Mouse (Mus musculus): ENCODE measurements around the gene Gtf2ird2. TPM values are rescaled to one million over a fixed set of nuclear protein-coding genes. Genes with fewer than 3 reads are reported as not detected.

Gtf2ird2 gene
- polyA plus RNA-seq, 1 experiment: 9.7 TPM

- Histone ChIP-seq H3K4me1 (replicated peaks; ENCODE audit: control insufficient read depth, insufficient read depth, low read length) (no peaks in the 10 kb centered on the region), H3K27me3 (ENCODE audit: control insufficient read depth, insufficient read depth, low read length) (no peaks in the 10 kb centered on the region), H3K4me3 (ENCODE audit: control insufficient read depth, insufficient read depth, low read length) (no peak overlapping the region), H3K36me3 (ENCODE audit: control insufficient read depth, insufficient read depth, low read length) (no peaks in the 10 kb centered on the region), H3K27ac (ENCODE audit: control insufficient read depth, insufficient read depth, low read length) (no peak overlapping the region)
- no peak for DNase-seq
- WGBS: 96% methylated on average over 8 of the region's 8 CpGs
- TF ChIP-seq POLR2A (IDR thresholded peaks at IDR 0.05; ENCODE audit: control insufficient read depth, extremely low read depth, insufficient read depth, low read length, poor library complexity) (no peak), CTCF (IDR thresholded peaks at IDR 0.05; ENCODE audit: borderline replicate concordance, control insufficient read depth, extremely low read depth, insufficient read depth, low read length, poor library complexity) (no peak)
Observed at GRCm38 (mm10) chr5:134144986-134145385, 38.8 kb upstream of the Gtf2ird2 start.

- DNase-seq: no peak
- 95% methylated on average over 10 of the region's 10 CpGs for WGBS
- H3K4me3 ChIP-seq (ENCODE audit: control insufficient read depth, insufficient read depth, low read length): no peak overlapping the region
- H3K27me3 ChIP-seq (ENCODE audit: control insufficient read depth, insufficient read depth, low read length): no peaks in the 10 kb centered on the region
- no peak overlapping the region for H3K27ac ChIP-seq (ENCODE audit: control insufficient read depth, insufficient read depth, low read length)
- no peaks in the 10 kb centered on the region for H3K36me3 ChIP-seq (ENCODE audit: control insufficient read depth, insufficient read depth, low read length)
- H3K4me1 ChIP-seq (replicated peaks; ENCODE audit: control insufficient read depth, insufficient read depth, low read length): no peaks in the 10 kb centered on the region
- TF ChIP-seq POLR2A (IDR thresholded peaks at IDR 0.05; ENCODE audit: control insufficient read depth, extremely low read depth, insufficient read depth, low read length, poor library complexity): no peak
- TF ChIP-seq CTCF (IDR thresholded peaks at IDR 0.05; ENCODE audit: borderline replicate concordance, control insufficient read depth, extremely low read depth, insufficient read depth, low read length, poor library complexity): no peak
Observed at GRCm38 (mm10) chr5:134147194-134147753, 36.5 kb upstream of the Gtf2ird2 start.

- DNase-seq: no peak
- Histone ChIP-seq H3K27me3 (ENCODE audit: control insufficient read depth, insufficient read depth, low read length) (no peaks in the 10 kb centered on the region), H3K27ac (ENCODE audit: control insufficient read depth, insufficient read depth, low read length) (no peak overlapping the region), H3K4me1 (replicated peaks; ENCODE audit: control insufficient read depth, insufficient read depth, low read length) (no peaks in the 10 kb centered on the region), H3K4me3 (ENCODE audit: control insufficient read depth, insufficient read depth, low read length) (no peak overlapping the region), H3K36me3 (ENCODE audit: control insufficient read depth, insufficient read depth, low read length) (no peaks in the 10 kb centered on the region)
- TF ChIP-seq POLR2A (IDR thresholded peaks at IDR 0.05; ENCODE audit: control insufficient read depth, extremely low read depth, insufficient read depth, low read length, poor library complexity) (no peak), CTCF (IDR thresholded peaks at IDR 0.05; ENCODE audit: borderline replicate concordance, control insufficient read depth, extremely low read depth, insufficient read depth, low read length, poor library complexity) (no peak)
- WGBS: 98% methylated on average over 4 of the region's 4 CpGs
Observed at GRCm38 (mm10) chr5:134148153-134148552, 35.7 kb upstream of the Gtf2ird2 start.

- Histone ChIP-seq H3K4me1 (replicated peaks; ENCODE audit: control insufficient read depth, insufficient read depth, low read length) (no peaks in the 10 kb centered on the region), H3K36me3 (ENCODE audit: control insufficient read depth, insufficient read depth, low read length) (no peaks in the 10 kb centered on the region), H3K27ac (ENCODE audit: control insufficient read depth, insufficient read depth, low read length) (no peak overlapping the region), H3K4me3 (ENCODE audit: control insufficient read depth, insufficient read depth, low read length) (no peak overlapping the region), H3K27me3 (ENCODE audit: control insufficient read depth, insufficient read depth, low read length) (no peaks in the 10 kb centered on the region)
- no peak for TF ChIP-seq POLR2A (IDR thresholded peaks at IDR 0.05; ENCODE audit: control insufficient read depth, extremely low read depth, insufficient read depth, low read length, poor library complexity)
- no peak for TF ChIP-seq CTCF (IDR thresholded peaks at IDR 0.05; ENCODE audit: borderline replicate concordance, control insufficient read depth, extremely low read depth, insufficient read depth, low read length, poor library complexity)
- no peak for DNase-seq
- WGBS: 95% methylated on average over 11 of the region's 11 CpGs
Observed at GRCm38 (mm10) chr5:134151895-134152294, 31.9 kb upstream of the Gtf2ird2 start.

GRCm38 (mm10) chr5:134155916-134156466 is 27.8 kb upstream of the Gtf2ird2 start:
- TF ChIP-seq CTCF (IDR thresholded peaks at IDR 0.05; ENCODE audit: borderline replicate concordance, control insufficient read depth, extremely low read depth, insufficient read depth, low read length, poor library complexity) (no peak), POLR2A (IDR thresholded peaks at IDR 0.05; ENCODE audit: control insufficient read depth, extremely low read depth, insufficient read depth, low read length, poor library complexity) (no peak)
- 93% methylated on average over 7 of the region's 7 CpGs for WGBS
- Histone ChIP-seq H3K4me1 (replicated peaks; ENCODE audit: control insufficient read depth, insufficient read depth, low read length) (no peaks in the 10 kb centered on the region), H3K27me3 (ENCODE audit: control insufficient read depth, insufficient read depth, low read length) (no peaks in the 10 kb centered on the region), H3K4me3 (ENCODE audit: control insufficient read depth, insufficient read depth, low read length) (no peak overlapping the region), H3K36me3 (ENCODE audit: control insufficient read depth, insufficient read depth, low read length) (peaks cover 4% of the 10 kb centered on the region; the same call in 1 of the 2 replicates), H3K27ac (ENCODE audit: control insufficient read depth, insufficient read depth, low read length) (no peak overlapping the region)
- no peak for DNase-seq

- DNase-seq: no peak
- no peak overlapping the region for H3K27ac ChIP-seq (ENCODE audit: control insufficient read depth, insufficient read depth, low read length)
- no peak overlapping the region for H3K4me3 ChIP-seq (ENCODE audit: control insufficient read depth, insufficient read depth, low read length)
- no peak for TF ChIP-seq CTCF (IDR thresholded peaks at IDR 0.05; ENCODE audit: borderline replicate concordance, control insufficient read depth, extremely low read depth, insufficient read depth, low read length, poor library complexity)
- no peak for TF ChIP-seq POLR2A (IDR thresholded peaks at IDR 0.05; ENCODE audit: control insufficient read depth, extremely low read depth, insufficient read depth, low read length, poor library complexity)
- WGBS: 88% methylated on average over 5 of the region's 5 CpGs
- H3K36me3 ChIP-seq (ENCODE audit: control insufficient read depth, insufficient read depth, low read length): no peaks in the 10 kb centered on the region; the same call in none of the 2 replicates
- no peaks in the 10 kb centered on the region for H3K27me3 ChIP-seq (ENCODE audit: control insufficient read depth, insufficient read depth, low read length)
- peaks cover 8% of the 10 kb centered on the region for H3K4me1 ChIP-seq (replicated peaks; ENCODE audit: control insufficient read depth, insufficient read depth, low read length)
Observed at GRCm38 (mm10) chr5:134164688-134165087, 19.1 kb upstream of the Gtf2ird2 start.

All from thymus, adult 2 months (tissue).